Mouse (Mus musculus) forebrain, embryonic 13.5 days (tissue): ENCODE measurements at regions not wholly inside any gene's neighbourhood (a gene's known extent, or its start where the extent isn't known, plus 50 kb on each side); places are given as distances from the start of the nearest gene placed in this dataset.

Experiments
- ATAC-seq: fragments of 200-750 bp; cut with Nextera tagmentation; 2 replicates; pipeline ENCODE4 v1.8.0; 2017
- H3K27ac ChIP-seq: fragments of 300-500 bp; sonication (generic); 2 replicates; pipeline ENCODE4 v1.5.1; 2015; ENCODE audit warnings: inconsistent platforms, mild to moderate bottlenecking, moderate library complexity
- H3K27me3 ChIP-seq: fragments of 300-500 bp; sonication (generic); 2 replicates; pipeline ENCODE4 v1.6.1; 2015; ENCODE audit warnings: mild to moderate bottlenecking, inconsistent platforms
- H3K36me3 ChIP-seq: fragments of 300-500 bp; sonication (generic); 2 replicates; pipeline ENCODE4 v1.6.1; 2015; ENCODE audit warnings: mild to moderate bottlenecking, inconsistent platforms; ENCODE audit not compliant: poor library complexity, severe bottlenecking
- H3K4me1 ChIP-seq: fragments of 300-500 bp; sonication (generic); 2 replicates; pipeline ENCODE4 v1.6.1; 2015; ENCODE audit warnings: inconsistent platforms
- H3K4me2 ChIP-seq: fragments of 300-500 bp; sonication (generic); 2 replicates; pipeline ENCODE4 v1.6.1; 2015; ENCODE audit warnings: inconsistent platforms, mild to moderate bottlenecking, moderate library complexity
- H3K4me3 ChIP-seq: fragments of 300-500 bp; sonication (generic); 2 replicates; pipeline ENCODE4 v1.5.1; 2015; ENCODE audit warnings: mild to moderate bottlenecking, inconsistent platforms
- H3K9ac ChIP-seq: fragments of 300-500 bp; sonication (generic); 2 replicates; pipeline ENCODE4 v1.6.1; 2015; ENCODE audit warnings: mild to moderate bottlenecking, inconsistent platforms
- H3K9me3 ChIP-seq: fragments of 300-500 bp; sonication (generic); replicated peaks from 2 replicates; pipeline ENCODE4 v1.6.1; 2016; ENCODE audit warnings: inconsistent platforms
- WGBS: fragments of 180-500 bp; shearing (Covaris S2); methylation state at CpG from one replicate; pipeline ENCODE4 v1.1.7; 2015; 5-methylcytosine and 5-hydroxymethylcytosine counted together

DNA sequence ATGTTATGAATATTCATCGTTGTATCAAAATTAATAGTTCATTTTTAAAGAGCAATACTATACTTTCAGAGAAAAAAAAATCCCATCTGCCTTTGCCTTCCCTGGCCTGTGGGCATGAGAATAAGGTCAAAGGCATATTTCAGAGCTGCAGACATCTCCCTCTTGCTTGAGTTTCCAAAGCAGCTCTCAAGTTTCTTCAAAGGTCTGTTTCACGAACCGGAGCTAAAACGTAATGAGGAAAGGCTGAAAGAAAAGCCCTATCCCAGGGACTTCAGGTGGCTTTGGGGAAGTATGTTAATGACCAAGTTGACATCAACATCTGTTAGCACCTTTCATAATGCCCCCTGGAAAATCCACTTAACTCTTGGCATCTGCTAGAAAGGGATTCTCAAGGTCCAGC, 479.0 kb upstream of the Adamts9 start:
- Histone ChIP-seq H3K9ac (no peak overlapping the region), H3K27me3 (no peaks in the 10 kb centered on the region), H3K9me3 (no peaks in the 10 kb centered on the region), H3K4me2 (no peak overlapping the region), H3K27ac (no peak overlapping the region), H3K4me1 (peaks cover 4% of the 10 kb centered on the region), H3K4me3 (no peak overlapping the region), H3K36me3 (no peaks in the 10 kb centered on the region)
- ATAC-seq: no peak
- 74% methylated on average over 4 of the region's 4 CpGs for WGBS

DNA sequence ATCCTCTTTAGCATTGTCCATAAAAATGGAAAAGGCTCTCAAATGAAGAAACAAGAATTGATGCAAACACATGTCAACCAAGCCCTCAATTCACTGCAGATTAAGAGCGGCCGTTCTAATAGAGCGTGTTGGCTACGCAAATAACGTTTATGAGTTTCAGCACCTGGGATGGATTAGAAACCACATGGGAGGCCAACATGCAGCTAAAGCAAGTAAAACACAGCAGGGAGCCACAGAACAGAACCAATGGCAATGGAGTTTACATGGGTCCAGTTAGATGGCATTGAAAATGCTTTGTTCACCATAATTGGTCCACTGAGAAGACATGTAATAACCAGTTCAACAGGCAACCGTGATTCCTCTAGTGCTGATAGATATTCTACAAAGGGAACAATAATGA, 474.3 kb upstream of the Adamts9 start:
- Histone ChIP-seq H3K4me2 (no peak overlapping the region), H3K27me3 (no peaks in the 10 kb centered on the region), H3K27ac (no peak overlapping the region), H3K4me3 (no peak overlapping the region), H3K36me3 (no peaks in the 10 kb centered on the region), H3K9ac (no peak overlapping the region), H3K4me1 (no peaks in the 10 kb centered on the region), H3K9me3 (no peaks in the 10 kb centered on the region)
- no peak for ATAC-seq
- WGBS: 78% methylated on average over 6 of the region's 6 CpGs

DNA sequence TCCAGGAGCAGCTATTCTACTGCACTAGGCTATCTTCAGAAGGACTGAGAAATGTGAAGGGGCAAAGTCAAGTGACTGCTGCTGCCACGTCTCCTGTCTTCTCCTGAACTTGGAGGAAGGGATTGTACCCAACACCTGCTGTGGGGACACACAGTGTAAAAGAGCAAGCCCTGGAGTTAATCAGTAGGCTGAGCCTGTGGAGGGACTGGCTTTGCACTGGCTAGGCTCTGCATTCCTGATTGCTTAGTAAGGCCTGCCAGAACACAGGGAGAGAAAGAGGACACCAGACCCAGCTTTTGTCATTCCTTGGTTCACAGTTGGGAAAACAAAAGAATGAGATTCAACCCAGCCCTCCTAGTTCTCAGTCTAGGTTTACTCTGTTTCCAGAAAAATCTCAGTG, 472.7 kb upstream of the Adamts9 start:
- H3K9ac ChIP-seq: no peak overlapping the region
- no peaks in the 10 kb centered on the region for H3K27me3 ChIP-seq
- no peaks in the 10 kb centered on the region for H3K9me3 ChIP-seq
- H3K27ac ChIP-seq: no peak overlapping the region
- H3K4me1 ChIP-seq: no peaks in the 10 kb centered on the region
- H3K4me2 ChIP-seq: no peak overlapping the region
- no peaks in the 10 kb centered on the region for H3K36me3 ChIP-seq
- H3K4me3 ChIP-seq: no peak overlapping the region
- no peak for ATAC-seq
- WGBS: 30% methylated on average over 1 of the region's 1 CpGs

DNA sequence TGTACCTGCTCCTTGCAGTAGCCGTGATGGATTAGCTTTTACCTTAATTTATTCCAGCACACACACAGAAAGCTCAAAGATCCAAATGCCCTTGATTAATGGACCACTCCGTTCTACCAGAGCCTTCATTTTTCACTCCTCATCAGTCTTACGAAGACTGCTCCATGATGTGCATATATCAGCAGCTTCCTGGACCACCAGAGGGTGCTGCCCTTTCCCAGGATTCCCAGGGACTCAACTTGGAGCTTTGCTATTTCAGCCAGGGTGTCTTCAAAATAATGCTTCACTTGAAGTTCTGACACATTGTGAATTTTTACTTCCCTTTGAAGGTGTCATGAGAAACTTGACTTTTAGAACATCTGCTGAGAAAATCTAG, 467.8 kb upstream of the Adamts9 start:
- no peak overlapping the region for H3K9ac ChIP-seq
- H3K4me2 ChIP-seq: no peak overlapping the region
- WGBS: 88% methylated on average over 3 of the region's 3 CpGs
- H3K27me3 ChIP-seq: no peaks in the 10 kb centered on the region
- H3K4me3 ChIP-seq: no peak overlapping the region
- H3K9me3 ChIP-seq: no peaks in the 10 kb centered on the region
- H3K4me1 ChIP-seq: no peaks in the 10 kb centered on the region
- no peak overlapping the region for H3K27ac ChIP-seq
- no peak for ATAC-seq
- no peaks in the 10 kb centered on the region for H3K36me3 ChIP-seq

DNA sequence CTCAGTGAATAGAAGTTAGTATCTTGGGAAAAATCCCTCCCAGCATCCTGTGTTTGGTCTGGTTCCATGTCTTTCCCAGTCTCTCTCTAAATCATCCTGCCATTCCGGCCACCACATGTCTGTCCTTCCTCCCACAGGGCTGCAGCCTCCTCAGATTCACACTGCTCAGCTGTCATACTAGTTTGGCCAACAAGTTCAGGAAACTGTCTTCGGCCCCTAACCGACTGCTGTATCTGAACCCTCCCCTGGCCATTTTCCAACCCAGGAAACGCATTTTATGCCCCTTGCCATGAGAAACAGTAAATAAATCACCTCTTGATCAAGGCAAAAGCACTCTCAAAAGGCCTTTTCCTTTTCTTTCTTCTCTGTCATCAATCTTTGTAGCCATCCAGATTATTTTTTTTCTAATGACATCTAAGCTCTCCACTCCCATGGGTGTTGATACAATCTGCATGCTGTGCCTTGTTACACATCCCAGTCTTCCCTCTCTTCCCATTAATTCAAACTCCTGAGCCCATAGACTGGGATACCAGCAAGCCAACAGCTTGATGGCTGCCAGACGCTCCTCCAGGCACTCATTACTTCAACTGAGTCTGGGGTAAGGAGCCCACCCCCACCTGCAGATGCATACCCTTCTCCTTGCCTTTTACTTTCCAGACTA, 467.3 kb upstream of the Adamts9 start:
- ATAC-seq: no peak
- H3K4me2 ChIP-seq: no peak overlapping the region
- H3K9ac ChIP-seq: no peak overlapping the region
- H3K4me1 ChIP-seq: no peaks in the 10 kb centered on the region
- H3K4me3 ChIP-seq: no peak overlapping the region
- no peaks in the 10 kb centered on the region for H3K27me3 ChIP-seq
- no peak overlapping the region for H3K27ac ChIP-seq
- WGBS: 85% methylated on average over 5 of the region's 5 CpGs
- H3K9me3 ChIP-seq: no peaks in the 10 kb centered on the region
- no peaks in the 10 kb centered on the region for H3K36me3 ChIP-seq

DNA sequence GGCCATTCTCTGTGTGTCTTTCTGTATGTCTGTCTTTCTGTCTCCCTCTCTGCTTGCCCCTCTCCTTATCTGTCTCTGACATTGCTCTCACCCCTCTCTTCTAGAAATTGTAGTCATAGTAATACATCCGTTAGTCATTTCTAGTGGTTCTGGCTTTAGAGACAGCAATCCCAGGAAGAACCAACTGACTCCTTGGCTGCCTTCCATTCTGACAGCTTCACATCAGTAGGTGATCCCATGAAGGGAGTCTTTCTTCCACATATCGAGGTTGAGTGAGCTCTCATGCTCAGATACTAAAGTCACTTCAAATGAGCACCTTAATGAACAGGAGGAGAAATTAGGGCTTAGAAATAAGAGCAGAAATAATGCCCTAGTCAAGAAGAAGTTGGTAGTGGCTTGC, 455.3 kb upstream of the Adamts9 start:
- H3K27ac ChIP-seq: no peak overlapping the region
- H3K9ac ChIP-seq: no peak overlapping the region
- no peaks in the 10 kb centered on the region for H3K36me3 ChIP-seq
- H3K4me2 ChIP-seq: no peak overlapping the region
- H3K9me3 ChIP-seq: no peaks in the 10 kb centered on the region
- H3K4me1 ChIP-seq: peaks cover 36% of the 10 kb centered on the region
- H3K4me3 ChIP-seq: no peak overlapping the region
- no peaks in the 10 kb centered on the region for H3K27me3 ChIP-seq
- no peak for ATAC-seq
- WGBS: 85% methylated on average over 2 of the region's 2 CpGs

DNA sequence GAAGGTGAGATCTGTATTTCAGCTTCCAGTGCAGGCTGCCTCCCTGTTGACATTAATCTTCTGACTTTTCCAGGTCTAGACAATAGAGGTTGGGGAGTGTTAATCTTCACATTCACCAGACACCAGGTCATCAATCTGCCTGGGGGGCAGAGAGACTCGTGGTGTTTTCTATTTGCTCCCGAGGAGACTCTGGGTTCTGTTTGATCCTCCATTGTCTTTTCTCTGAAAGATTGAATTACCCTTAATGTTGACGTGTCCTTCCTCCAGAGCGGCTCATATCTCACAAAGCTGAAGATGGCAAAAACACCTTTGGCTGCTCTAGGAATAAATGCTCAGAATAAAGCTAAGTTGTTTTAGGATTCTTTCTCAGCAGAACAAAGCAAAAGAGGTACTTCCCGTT, 453.8 kb upstream of the Adamts9 start:
- H3K9ac ChIP-seq: no peak overlapping the region
- no peak overlapping the region for H3K4me2 ChIP-seq
- WGBS: 40% methylated on average over 5 of the region's 5 CpGs
- H3K27me3 ChIP-seq: no peaks in the 10 kb centered on the region
- H3K36me3 ChIP-seq: no peaks in the 10 kb centered on the region
- ATAC-seq: no peak
- no peak overlapping the region for H3K27ac ChIP-seq
- H3K9me3 ChIP-seq: no peaks in the 10 kb centered on the region
- H3K4me1 ChIP-seq: peaks cover 38% of the 10 kb centered on the region
- H3K4me3 ChIP-seq: no peak overlapping the region

DNA sequence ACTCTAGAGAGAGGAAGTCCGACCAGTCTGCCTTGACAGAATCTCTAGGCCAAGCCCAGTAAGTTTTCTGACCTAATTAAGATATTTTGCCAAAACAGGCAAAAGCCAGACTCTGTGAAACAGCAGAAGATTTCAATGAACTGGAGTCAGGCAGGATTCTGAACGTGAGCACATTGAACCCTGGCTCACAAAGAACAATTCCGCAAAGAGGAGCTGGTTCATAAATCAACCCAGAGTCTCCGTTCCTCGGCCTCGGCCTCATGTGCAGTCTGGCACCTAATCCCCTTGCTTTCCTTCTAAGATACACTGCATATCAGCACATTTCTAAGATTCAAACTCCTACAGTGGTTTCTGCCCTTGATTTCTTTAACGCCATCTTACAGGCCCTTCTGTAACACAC, 452.7 kb upstream of the Adamts9 start:
- ATAC-seq: peak; percentile 34; the same call in 1 of the 2 replicates
- no peak overlapping the region for H3K9ac ChIP-seq
- WGBS: 58% methylated on average over 7 of the region's 7 CpGs

DNA sequence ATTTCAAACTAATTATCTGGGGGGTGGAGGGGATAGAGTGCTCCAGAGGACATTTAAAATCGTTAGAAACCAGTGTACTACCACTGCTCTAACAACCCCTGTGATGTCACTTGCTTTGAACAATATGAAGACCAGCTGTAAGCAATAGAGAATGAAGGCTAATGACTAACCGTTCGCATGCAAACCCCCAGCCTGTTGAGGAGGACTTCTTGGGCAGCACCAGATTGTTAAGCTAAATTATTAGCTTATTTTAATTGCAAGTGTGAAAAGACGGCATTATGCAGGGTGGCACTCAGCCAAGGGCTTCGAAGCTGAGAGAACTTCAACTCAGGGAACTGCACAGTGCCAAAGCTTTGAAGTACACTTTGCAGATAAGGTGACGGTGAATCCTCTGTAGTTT, 452.0 kb upstream of the Adamts9 start:
- Histone ChIP-seq H3K36me3 (no peaks in the 10 kb centered on the region), H3K27ac (no peak overlapping the region), H3K9ac (no peak overlapping the region), H3K4me2 (no peak overlapping the region), H3K4me1 (peaks cover 38% of the 10 kb centered on the region), H3K9me3 (no peaks in the 10 kb centered on the region), H3K4me3 (no peak overlapping the region), H3K27me3 (no peaks in the 10 kb centered on the region)
- 11% methylated on average over 6 of the region's 6 CpGs for WGBS
- peak; percentile 94 for ATAC-seq

More for the DNA sequence above, 452.7 kb upstream of the Adamts9 start:
- Histone ChIP-seq H3K9me3 (no peaks in the 10 kb centered on the region), H3K36me3 (no peaks in the 10 kb centered on the region), H3K4me1 (peaks cover 38% of the 10 kb centered on the region), H3K27ac (peak overlapping the region; percentile 8; the same call in 1 of the 2 replicates), H3K4me3 (no peak overlapping the region), H3K27me3 (no peaks in the 10 kb centered on the region), H3K4me2 (no peak overlapping the region)

DNA sequence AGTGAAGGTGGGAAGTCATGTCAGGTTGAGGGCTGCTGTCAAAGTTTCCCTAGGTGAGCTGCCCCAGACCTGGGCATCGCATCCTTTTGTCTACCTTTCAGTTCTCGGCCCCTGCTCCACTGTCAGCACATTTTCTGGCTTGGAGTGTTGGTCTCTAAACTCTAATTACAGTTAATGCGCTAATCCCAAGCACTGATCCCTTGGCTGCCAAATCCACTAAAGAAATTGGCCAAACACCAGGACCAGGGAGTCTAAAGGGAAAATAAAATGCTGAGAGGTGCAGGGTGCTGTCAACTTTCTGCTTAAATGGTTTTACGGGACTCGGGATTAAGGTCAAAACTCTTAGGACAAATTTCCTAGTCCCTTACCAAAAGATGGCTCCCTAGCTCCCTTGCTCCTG, 450.3 kb upstream of the Adamts9 start:
- no peak for ATAC-seq
- no peak overlapping the region for H3K4me2 ChIP-seq
- peaks cover 38% of the 10 kb centered on the region for H3K4me1 ChIP-seq
- no peaks in the 10 kb centered on the region for H3K27me3 ChIP-seq
- WGBS: 50% methylated on average over 5 of the region's 5 CpGs
- H3K9me3 ChIP-seq: no peaks in the 10 kb centered on the region
- no peaks in the 10 kb centered on the region for H3K36me3 ChIP-seq
- no peak overlapping the region for H3K9ac ChIP-seq
- H3K4me3 ChIP-seq: no peak overlapping the region
- H3K27ac ChIP-seq: no peak overlapping the region

DNA sequence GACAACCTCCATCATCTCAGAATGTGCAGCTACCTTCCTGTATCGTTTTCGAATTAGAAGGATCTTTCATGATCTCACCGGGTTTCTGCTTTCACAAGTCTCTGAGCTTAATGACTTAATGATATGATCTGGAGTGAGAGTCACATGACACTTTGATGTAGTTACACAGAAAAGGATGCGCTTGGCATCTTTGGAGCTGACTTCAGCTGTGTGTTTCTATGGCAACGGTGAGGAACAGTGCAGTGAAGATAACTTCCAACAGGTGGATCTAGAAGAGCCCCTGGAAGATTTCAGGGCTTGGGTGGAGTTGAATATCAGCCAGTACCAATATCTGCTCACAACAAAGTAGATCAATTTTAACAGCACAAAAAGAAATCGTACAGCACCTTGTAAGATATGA, 449.1 kb upstream of the Adamts9 start:
- Histone ChIP-seq H3K4me3 (no peak overlapping the region), H3K9ac (no peak overlapping the region), H3K27ac (no peak overlapping the region), H3K4me2 (no peak overlapping the region), H3K27me3 (no peaks in the 10 kb centered on the region), H3K4me1 (peaks cover 38% of the 10 kb centered on the region), H3K36me3 (no peaks in the 10 kb centered on the region), H3K9me3 (no peaks in the 10 kb centered on the region)
- WGBS: 81% methylated on average over 6 of the region's 6 CpGs
- ATAC-seq: no peak

DNA sequence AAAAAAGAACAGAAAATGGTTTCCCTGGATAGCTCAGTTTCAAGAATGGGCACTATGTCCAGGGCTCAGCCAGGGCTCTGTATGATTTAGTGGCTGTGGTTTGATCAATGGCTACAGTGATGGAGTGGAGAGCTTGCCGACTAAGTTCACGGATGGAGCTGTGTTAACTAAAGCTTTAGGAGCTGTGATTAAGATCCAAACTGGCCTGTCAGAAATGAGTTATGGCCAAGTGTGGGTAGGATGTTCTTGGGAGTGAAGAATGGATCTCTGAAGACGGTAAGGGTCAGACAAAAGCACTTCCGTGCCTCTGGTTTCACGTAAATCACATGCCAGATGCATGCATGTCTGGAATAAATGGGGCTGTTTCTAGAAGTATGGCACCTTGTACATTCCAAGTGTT, 447.9 kb upstream of the Adamts9 start:
- no peak overlapping the region for H3K9ac ChIP-seq
- no peaks in the 10 kb centered on the region for H3K9me3 ChIP-seq
- 93% methylated on average over 5 of the region's 5 CpGs for WGBS
- no peaks in the 10 kb centered on the region for H3K36me3 ChIP-seq
- H3K4me2 ChIP-seq: no peak overlapping the region
- H3K27me3 ChIP-seq: no peaks in the 10 kb centered on the region
- H3K27ac ChIP-seq: no peak overlapping the region
- no peak for ATAC-seq
- H3K4me1 ChIP-seq: peaks cover 27% of the 10 kb centered on the region
- H3K4me3 ChIP-seq: no peak overlapping the region

DNA sequence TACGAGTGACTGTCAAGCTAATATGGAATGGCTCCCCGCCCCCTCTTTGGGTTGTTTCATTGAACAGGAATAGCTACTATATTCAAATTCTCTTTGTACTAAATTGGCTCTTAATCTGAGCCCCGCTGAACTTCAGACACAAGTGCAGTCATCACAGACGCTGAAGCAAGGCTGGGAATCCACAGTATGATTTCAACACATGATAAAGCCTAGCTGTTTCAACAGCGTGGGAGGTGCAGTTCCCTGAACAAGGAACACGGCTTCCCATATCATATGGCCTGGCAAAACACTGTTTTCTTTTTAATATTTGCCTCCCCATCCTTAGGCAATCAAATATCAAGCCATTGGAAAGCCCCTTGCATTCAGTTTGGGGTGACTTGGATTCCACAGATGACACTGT, 428.0 kb upstream of the Adamts9 start:
- no peak overlapping the region for H3K9ac ChIP-seq
- no peaks in the 10 kb centered on the region for H3K27me3 ChIP-seq
- no peaks in the 10 kb centered on the region for H3K4me1 ChIP-seq
- no peaks in the 10 kb centered on the region for H3K9me3 ChIP-seq
- H3K36me3 ChIP-seq: no peaks in the 10 kb centered on the region
- H3K27ac ChIP-seq: no peak overlapping the region
- H3K4me3 ChIP-seq: no peak overlapping the region
- ATAC-seq: no peak
- H3K4me2 ChIP-seq: no peak overlapping the region
- WGBS: 75% methylated on average over 6 of the region's 6 CpGs
